Mouse (Mus musculus) thymus, adult 2 months (tissue): ENCODE measurements at regions not wholly inside any gene's neighbourhood (a gene's known extent, or its start where the extent isn't known, plus 50 kb on each side); places are given as distances from the start of the nearest gene placed in this dataset.

Experiments
- DNase-seq: peaks from one replicate; pipeline ENCODE4 v3.0.0; 2021
- H3K27ac ChIP-seq: fragments of 200-500 bp; 2 replicates; pipeline ENCODE4 v1.5.1; 2012; ENCODE audit warnings: low read length, control low read depth; ENCODE audit not compliant: control insufficient read depth, insufficient read depth
- H3K27me3 ChIP-seq: fragments of 200-500 bp; 2 replicates; pipeline ENCODE4 v1.6.1; 2012; ENCODE audit warnings: mild to moderate bottlenecking, low read length, moderate library complexity, mixed read lengths; ENCODE audit not compliant: control insufficient read depth, insufficient read depth
- H3K36me3 ChIP-seq: fragments of 200-500 bp; 2 replicates; pipeline ENCODE4 v1.6.1; 2012; ENCODE audit warnings: mild to moderate bottlenecking, low read length, moderate library complexity; ENCODE audit not compliant: control insufficient read depth, insufficient read depth
- H3K4me1 ChIP-seq: fragments of 200-500 bp; replicated peaks from 2 replicates; pipeline ENCODE4 v1.6.1; 2012; ENCODE audit warnings: low read length; ENCODE audit not compliant: control insufficient read depth, insufficient read depth
- H3K4me3 ChIP-seq: fragments of 200-500 bp; 2 replicates; pipeline ENCODE4 v1.5.1; 2012; ENCODE audit warnings: mild to moderate bottlenecking, low read length, control low read depth, moderate library complexity; ENCODE audit not compliant: control insufficient read depth, insufficient read depth
- CTCF ChIP-seq: fragments of 200-500 bp; IDR thresholded peaks from 2 replicates; pipeline ENCODE4 v1.5.1; 2012; ENCODE audit warnings: mild to moderate bottlenecking, control low read depth, low read length, moderate library complexity, borderline replicate concordance; ENCODE audit not compliant: control insufficient read depth, poor library complexity, insufficient read depth; ENCODE audit errors: extremely low read depth
- POLR2A ChIP-seq: fragments of 200-500 bp; IDR thresholded peaks from 2 replicates; pipeline ENCODE4 v1.6.1; 2012; ENCODE audit warnings: mild to moderate bottlenecking, low read length, control low read depth, moderate library complexity; ENCODE audit not compliant: control insufficient read depth, poor library complexity, insufficient read depth; ENCODE audit errors: extremely low read depth
- WGBS: fragments of 180-500 bp; shearing (Covaris S2); methylation state at CpG from one replicate; pipeline ENCODE4 v1.1.7; 2018; 5-methylcytosine and 5-hydroxymethylcytosine counted together

DNA sequence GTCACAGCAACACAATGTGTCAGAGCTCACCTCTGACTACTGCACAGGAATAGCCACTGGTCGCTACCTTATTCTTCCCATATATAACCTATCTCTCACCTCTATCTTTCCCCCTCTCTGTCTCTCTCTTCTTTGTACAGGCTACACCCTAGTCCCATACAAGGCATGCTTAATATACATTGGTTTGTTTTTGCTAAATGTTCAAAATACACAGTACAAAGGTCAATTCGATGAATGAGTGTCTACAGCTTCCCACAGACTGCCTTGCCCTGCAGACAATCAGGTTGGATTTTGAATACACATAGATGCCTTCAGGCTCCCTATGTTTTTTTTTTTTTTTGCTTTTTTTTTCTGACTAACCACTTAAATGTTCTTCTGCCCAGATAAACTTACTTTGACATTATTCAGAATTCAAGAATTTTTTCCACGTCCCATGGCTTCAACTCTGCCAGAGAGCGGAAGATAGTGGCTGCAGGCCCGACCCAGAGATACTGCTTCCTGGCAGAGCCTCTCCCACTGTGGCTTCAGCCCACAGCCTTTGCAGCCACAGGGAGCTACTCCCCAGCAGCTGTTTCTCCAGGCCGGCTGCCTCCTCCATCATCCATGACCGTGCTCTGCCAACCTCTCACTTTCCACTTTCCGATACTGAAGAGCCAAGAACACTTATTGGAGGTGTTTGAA lies 161.6 kb downstream of the Thbs2 start:
- H3K4me3 ChIP-seq = no peak overlapping the region
- no peaks in the 10 kb centered on the region for H3K36me3 ChIP-seq
- no peaks in the 10 kb centered on the region for H3K27me3 ChIP-seq
- DNase-seq = no peak
- 90% methylated on average over 8 of the region's 8 CpGs for WGBS
- H3K4me1 ChIP-seq = no peaks in the 10 kb centered on the region
- TF ChIP-seq POLR2A (no peak), CTCF (no peak)
- H3K27ac ChIP-seq = no peak overlapping the region

DNA sequence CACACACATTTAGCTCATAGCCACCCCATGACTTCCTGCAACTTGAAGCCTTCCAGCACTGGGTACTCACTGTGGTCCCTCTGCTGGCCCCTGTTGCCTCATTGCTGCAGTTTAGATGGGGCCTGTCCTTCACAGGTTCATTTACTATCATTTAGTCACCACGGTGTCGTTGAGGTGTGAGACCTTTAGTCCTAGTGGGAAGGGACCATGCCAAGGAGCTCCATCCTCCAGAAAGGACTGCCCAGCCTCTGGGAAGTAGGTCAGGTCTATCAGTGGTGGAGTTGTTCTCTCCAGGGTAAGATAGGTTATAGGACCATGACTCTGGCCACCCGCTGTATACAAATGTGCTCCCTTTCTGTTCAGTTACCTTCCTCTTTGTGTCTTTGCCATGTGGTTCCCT lies 162.2 kb downstream of the Thbs2 start:
- TF ChIP-seq CTCF = no peak
- TF ChIP-seq POLR2A = no peak
- DNase-seq = no peak
- WGBS = 88% methylated on average over 3 of the region's 3 CpGs
- Histone ChIP-seq H3K27ac (no peak overlapping the region), H3K27me3 (no peaks in the 10 kb centered on the region), H3K4me3 (no peak overlapping the region), H3K36me3 (no peaks in the 10 kb centered on the region), H3K4me1 (no peaks in the 10 kb centered on the region)

DNA sequence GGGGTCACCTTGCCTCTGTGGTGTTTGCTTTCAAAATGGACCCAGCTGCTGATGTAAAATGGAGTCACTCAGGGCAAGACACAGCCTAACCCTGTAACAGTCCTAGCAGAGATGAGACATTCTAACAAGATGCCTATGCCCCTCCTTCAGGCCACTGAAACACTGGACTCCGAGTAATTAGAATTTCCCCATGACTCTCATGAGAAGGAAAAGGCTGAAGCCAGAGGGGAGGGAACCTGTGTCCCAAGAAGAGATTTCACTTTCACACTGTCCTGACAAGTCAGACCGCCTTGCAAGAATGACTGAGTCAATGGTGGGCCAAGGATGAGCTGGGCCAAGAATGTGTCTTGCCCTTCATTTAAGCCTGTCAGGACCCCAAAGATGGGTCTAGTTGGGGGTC lies 166.3 kb downstream of the Thbs2 start:
- no peaks in the 10 kb centered on the region for H3K27me3 ChIP-seq
- no peaks in the 10 kb centered on the region for H3K4me1 ChIP-seq
- no peak overlapping the region for H3K4me3 ChIP-seq
- no peaks in the 10 kb centered on the region for H3K36me3 ChIP-seq
- DNase-seq = no peak
- no peak for TF ChIP-seq CTCF
- TF ChIP-seq POLR2A = no peak
- H3K27ac ChIP-seq = no peak overlapping the region
- 95% methylated on average over 2 of the region's 2 CpGs for WGBS

DNA sequence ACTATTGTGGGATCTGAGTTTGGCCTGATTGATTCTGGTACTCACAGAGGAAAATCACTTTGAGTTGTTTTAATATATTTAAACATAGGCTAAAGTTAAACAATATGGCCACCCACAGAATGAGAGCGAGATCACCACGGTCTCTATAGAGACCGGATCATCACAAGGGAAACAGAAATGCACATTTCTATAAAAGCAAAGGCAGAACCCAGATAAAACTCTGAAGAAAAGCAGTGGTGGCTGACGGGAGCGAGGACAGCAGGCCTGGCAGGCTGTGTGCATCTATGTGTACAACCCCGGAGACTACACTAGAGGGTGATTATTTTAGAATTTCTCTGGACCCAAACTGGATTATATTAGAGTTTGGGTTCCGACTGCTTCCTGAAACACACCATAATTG lies 168.8 kb downstream of the Thbs2 start:
- Histone ChIP-seq H3K27me3 (no peaks in the 10 kb centered on the region), H3K36me3 (no peaks in the 10 kb centered on the region), H3K4me1 (no peaks in the 10 kb centered on the region), H3K27ac (no peak overlapping the region), H3K4me3 (no peak overlapping the region)
- WGBS = 95% methylated on average over 7 of the region's 7 CpGs
- no peak for TF ChIP-seq CTCF
- DNase-seq = no peak

DNA sequence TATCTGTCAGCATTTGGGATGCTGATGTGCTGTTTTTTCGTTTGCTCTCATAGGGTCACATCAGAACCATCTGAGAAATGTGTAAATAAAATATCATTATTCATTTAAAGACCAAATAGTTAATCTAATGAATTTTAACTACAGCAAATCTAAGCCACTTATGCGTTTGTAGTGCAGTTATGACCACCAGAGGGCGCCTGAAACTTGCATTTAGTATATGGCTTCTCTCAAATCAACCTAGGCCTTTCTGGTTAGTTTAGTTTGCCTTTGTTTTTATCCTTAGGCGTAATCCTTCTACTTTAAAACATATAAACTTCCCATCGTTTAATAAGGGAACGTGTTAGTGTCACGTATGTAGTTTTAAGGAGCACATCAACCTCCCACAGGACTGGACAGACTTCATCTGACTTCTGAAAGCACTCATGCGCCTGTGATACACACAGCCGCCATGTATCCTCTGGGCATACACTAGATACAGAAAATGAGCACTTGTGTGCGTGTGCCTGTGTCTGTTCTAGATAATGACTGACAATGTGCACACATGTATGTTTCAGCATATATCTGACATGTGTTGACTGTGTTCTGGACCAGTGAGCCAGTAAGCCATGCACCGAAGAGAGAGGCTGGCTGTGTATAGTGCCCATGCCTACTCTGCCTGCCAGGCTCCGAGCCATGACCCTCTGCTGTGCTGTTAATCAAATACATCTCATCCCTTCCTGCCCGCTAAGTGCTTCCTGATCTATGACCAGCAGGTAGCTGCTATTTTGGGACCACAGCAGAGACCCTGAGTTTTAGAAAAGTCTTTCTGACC lies 169.4 kb downstream of the Thbs2 start:
- TF ChIP-seq POLR2A (no peak), CTCF (no peak)
- WGBS = 55% methylated on average over 13 of the region's 13 CpGs
- Histone ChIP-seq H3K4me1 (no peaks in the 10 kb centered on the region), H3K27ac (no peak overlapping the region), H3K36me3 (no peaks in the 10 kb centered on the region), H3K4me3 (no peak overlapping the region), H3K27me3 (no peaks in the 10 kb centered on the region)
- DNase-seq = peak; percentile 24

DNA sequence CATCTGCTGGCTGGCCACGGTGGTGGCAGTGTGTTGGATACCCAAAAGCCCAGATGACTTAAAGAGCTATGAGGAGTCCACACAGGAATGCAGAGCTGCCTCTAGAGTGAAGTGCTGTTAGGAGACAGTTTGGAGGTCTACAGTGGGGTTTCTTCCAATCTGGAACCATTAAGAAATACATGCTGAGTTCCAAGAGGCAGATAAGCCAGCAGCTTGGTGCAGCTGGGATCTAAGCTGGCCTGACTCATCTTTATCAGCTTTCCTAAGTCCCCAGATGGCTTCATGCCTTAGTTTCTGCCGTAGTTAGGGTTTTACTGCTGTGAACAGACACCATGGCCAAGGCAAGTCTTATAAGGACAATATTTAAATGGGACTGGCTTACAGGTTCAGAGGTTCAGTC lies 172.0 kb downstream of the Thbs2 start:
- DNase-seq = no peak

More for the DNA sequence above, 172.0 kb downstream of the Thbs2 start:
- no peak for TF ChIP-seq CTCF
- TF ChIP-seq POLR2A = no peak
- WGBS = 77% methylated on average over 2 of the region's 2 CpGs
- no peak overlapping the region for H3K27ac ChIP-seq
- no peaks in the 10 kb centered on the region for H3K27me3 ChIP-seq
- H3K36me3 ChIP-seq = no peaks in the 10 kb centered on the region
- no peak overlapping the region for H3K4me3 ChIP-seq
- H3K4me1 ChIP-seq = no peaks in the 10 kb centered on the region
